Mouse (Mus musculus) intestine, postnatal 0 days (tissue): ENCODE measurements around the gene Pum1. TPM values are rescaled to one million over a fixed set of nuclear protein-coding genes. Genes with fewer than 3 reads are reported as not detected.
A peak's percentile ranks its signal among the peaks of the same experiment; 100 is the strongest.

Experiments
- ATAC-seq: fragments of 200-750 bp; cut with Nextera tagmentation; 2 replicates; pipeline ENCODE4 v1.8.0; 2017; ENCODE audit warnings: mild to moderate bottlenecking, moderate TSS enrichment, moderate library complexity
- H3K27ac ChIP-seq: fragments of 300-500 bp; sonication (generic); 2 replicates; pipeline ENCODE4 v1.5.1; 2014; ENCODE audit warnings: mild to moderate bottlenecking, low read depth, low read length, moderate library complexity
- H3K27me3 ChIP-seq: fragments of 300-500 bp; sonication (generic); replicated peaks from 2 replicates; pipeline ENCODE4 v1.6.1; 2014; ENCODE audit warnings: low read length, mixed read lengths; ENCODE audit not compliant: control insufficient read depth, insufficient read depth
- H3K36me3 ChIP-seq: fragments of 300-500 bp; sonication (generic); 2 replicates; pipeline ENCODE4 v1.6.1; 2014; ENCODE audit warnings: mild to moderate bottlenecking, moderate library complexity; ENCODE audit not compliant: control insufficient read depth, insufficient read depth
- H3K4me1 ChIP-seq: fragments of 300-500 bp; sonication (generic); replicated peaks from 2 replicates; pipeline ENCODE4 v1.6.1; 2014; ENCODE audit warnings: antibody characterized with exemption, low read length, mixed read lengths; ENCODE audit not compliant: control insufficient read depth, insufficient read depth
- H3K4me2 ChIP-seq: fragments of 300-500 bp; sonication (generic); replicated peaks from 2 replicates; pipeline ENCODE4 v1.6.1; 2014; ENCODE audit warnings: low read depth, mild to moderate bottlenecking, moderate library complexity
- H3K4me3 ChIP-seq: fragments of 300-500 bp; sonication (generic); 2 replicates; pipeline ENCODE4 v1.5.1; 2014; ENCODE audit warnings: low read depth, low read length
- H3K9ac ChIP-seq: fragments of 300-500 bp; sonication (generic); 2 replicates; pipeline ENCODE4 v1.6.1; 2014; ENCODE audit warnings: mild to moderate bottlenecking, low read depth, low read length
- H3K9me3 ChIP-seq: fragments of 300-500 bp; sonication (generic); 2 replicates; pipeline ENCODE4 v1.6.1; 2016; ENCODE audit warnings: mixed run types; ENCODE audit not compliant: control insufficient read depth
- CTCF ChIP-seq: sonication (generic); IDR thresholded peaks from 2 replicates; pipeline ENCODE4 v1.5.1; 2016; ENCODE audit warnings: low read depth, mild to moderate bottlenecking, control low read depth, antibody characterized with exemption, moderate library complexity
- WGBS: fragments of 180-500 bp; shearing (Covaris S2); extraction: QIAGEN DNeasy Blood & Tissue Kit; methylation state at CpG from one replicate; pipeline ENCODE4 v1.1.7; 2014; 5-methylcytosine and 5-hydroxymethylcytosine counted together
- polyA plus RNA-seq: library from polyadenylated mRNA; unstranded; fragments of >200 nt; fragmentation: Nextera tagmentation; extraction: Ambion mirVana; gene quantifications from 2 replicates; pipeline ENCODE4 v1.2.1, GENCODE M21; 2015

Pum1 gene
- polyA plus RNA-seq, 1 experiment from 2014 or later = 23.9 TPM

GRCm38 (mm10) chr4:130640031-130640717, 22.9 kb upstream of the Pum1 start:
- WGBS = 47% methylated on average over 9 of the region's 9 CpGs
- peak overlapping the region; percentile 68 for H3K27ac ChIP-seq
- no peak overlapping the region for H3K4me2 ChIP-seq
- no peaks in the 10 kb centered on the region for H3K4me1 ChIP-seq
- no peaks in the 10 kb centered on the region for H3K36me3 ChIP-seq
- no peak for ATAC-seq
- H3K9me3 ChIP-seq = no peaks in the 10 kb centered on the region
- no peak for TF ChIP-seq CTCF
- no peaks in the 10 kb centered on the region for H3K27me3 ChIP-seq
- no peak overlapping the region for H3K4me3 ChIP-seq
- no peak overlapping the region for H3K9ac ChIP-seq

DNA sequence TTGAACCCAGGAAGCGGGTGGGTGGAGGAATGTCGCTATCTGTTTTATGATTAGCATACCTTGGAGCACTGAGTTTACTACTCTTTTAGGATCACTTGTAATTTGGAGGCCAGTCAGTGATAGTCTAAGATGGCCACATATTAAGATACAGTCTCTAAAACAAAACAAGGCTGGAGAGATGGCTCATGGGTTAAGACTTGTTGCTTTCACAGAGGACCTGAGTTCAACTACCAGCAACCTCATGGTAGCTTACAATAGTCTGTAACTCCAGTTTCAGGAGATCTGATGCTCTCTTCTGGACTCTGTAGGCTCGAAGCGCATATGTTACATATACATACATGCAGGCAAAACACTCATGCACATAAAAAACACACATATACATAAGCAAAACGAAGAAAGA, 20.7 kb upstream of the Pum1 start:
- Histone ChIP-seq H3K9me3 (no peaks in the 10 kb centered on the region), H3K27me3 (no peaks in the 10 kb centered on the region), H3K4me3 (no peak overlapping the region), H3K36me3 (no peaks in the 10 kb centered on the region), H3K4me2 (no peak overlapping the region), H3K4me1 (no peaks in the 10 kb centered on the region), H3K9ac (no peak overlapping the region), H3K27ac (no peak overlapping the region)
- TF ChIP-seq CTCF = no peak
- 68% methylated on average over 5 of the region's 5 CpGs for WGBS
- no peak for ATAC-seq

- Histone ChIP-seq H3K36me3 (no peaks in the 10 kb centered on the region), H3K4me2 (no peak overlapping the region), H3K9ac (no peak overlapping the region), H3K27ac (no peak overlapping the region), H3K9me3 (no peaks in the 10 kb centered on the region), H3K27me3 (no peaks in the 10 kb centered on the region), H3K4me1 (no peaks in the 10 kb centered on the region), H3K4me3 (no peak overlapping the region)
- no peak for ATAC-seq
- no peak for TF ChIP-seq CTCF
- 75% methylated on average over 1 of the region's 1 CpGs for WGBS
Measured at GRCm38 (mm10) chr4:130645426-130645825, 17.7 kb upstream of the Pum1 start.

DNA sequence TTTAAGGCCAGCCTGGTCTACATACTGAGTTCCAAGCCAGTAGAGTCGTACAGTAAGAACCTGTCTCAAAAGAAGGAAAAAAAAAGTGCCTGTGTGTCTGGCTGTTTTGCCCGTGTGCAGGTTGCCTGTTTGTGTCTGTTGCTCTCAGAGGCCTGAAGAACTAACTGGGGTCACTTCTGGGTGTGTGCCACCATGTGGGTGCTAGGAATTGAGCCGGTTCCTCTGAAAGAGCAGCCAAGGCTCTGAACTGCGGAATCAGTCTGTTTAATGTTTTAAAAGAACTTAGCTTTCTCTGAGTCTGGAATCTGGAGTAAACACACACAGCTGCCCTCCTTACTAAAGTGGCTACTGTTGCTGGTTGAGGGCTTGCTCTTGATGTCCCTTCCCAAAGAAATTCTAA, 11.8 kb upstream of the Pum1 start:
- 75% methylated on average over 4 of the region's 4 CpGs for WGBS
- H3K27me3 ChIP-seq = no peaks in the 10 kb centered on the region
- no peaks in the 10 kb centered on the region for H3K9me3 ChIP-seq
- no peak for TF ChIP-seq CTCF
- no peak overlapping the region for H3K4me3 ChIP-seq
- no peaks in the 10 kb centered on the region for H3K36me3 ChIP-seq
- no peak for ATAC-seq
- no peak overlapping the region for H3K9ac ChIP-seq
- H3K4me1 ChIP-seq = no peaks in the 10 kb centered on the region
- H3K4me2 ChIP-seq = no peak overlapping the region
- no peak overlapping the region for H3K27ac ChIP-seq

- Histone ChIP-seq H3K9me3 (no peaks in the 10 kb centered on the region), H3K27ac (no peak overlapping the region), H3K4me2 (no peak overlapping the region), H3K9ac (no peak overlapping the region), H3K36me3 (no peaks in the 10 kb centered on the region), H3K4me1 (no peaks in the 10 kb centered on the region), H3K4me3 (no peak overlapping the region), H3K27me3 (no peaks in the 10 kb centered on the region)
- TF ChIP-seq CTCF = no peak
- ATAC-seq = no peak
- 66% methylated on average over 4 of the region's 4 CpGs for whole genome bisulfite sequencing
Measured at GRCm38 (mm10) chr4:130652546-130652945, 10.6 kb upstream of the Pum1 start.

- Histone ChIP-seq H3K9me3 (no peaks in the 10 kb centered on the region), H3K4me1 (no peaks in the 10 kb centered on the region), H3K9ac (no peak overlapping the region), H3K36me3 (no peaks in the 10 kb centered on the region), H3K27me3 (no peaks in the 10 kb centered on the region), H3K4me2 (no peak overlapping the region), H3K4me3 (no peak overlapping the region), H3K27ac (no peak overlapping the region)
- WGBS = 22% methylated on average over 1 of the region's 1 CpGs
- no peak for ATAC-seq
- no peak for TF ChIP-seq CTCF
Measured at GRCm38 (mm10) chr4:130657820-130658565, 5.1 kb upstream of the Pum1 start.
